Mouse (Mus musculus): ENCODE measurements around the gene Sgpp1. TPM values are rescaled to one million over a fixed set of nuclear protein-coding genes. Genes with fewer than 3 reads are reported as not detected.

Gene Sgpp1
- polyA plus RNA-seq, 1 experiment from 2014 or later: 24.1 TPM

- peak; percentile 2; the same call in 1 of the 2 replicates for ATAC-seq
- TF ChIP-seq CTCF (IDR thresholded peaks at IDR 0.05; ENCODE audit: low read depth): no peak
Measured at GRCm38 (mm10) chr12:75734891-75735245, 661 bp downstream of the Sgpp1 start.

GRCm38 (mm10) chr12:75734167-75734566 lies 1.4 kb downstream of the Sgpp1 start:
- WGBS: 12% methylated on average over 10 of the region's 10 CpGs
- Histone ChIP-seq H3K27me3 (replicated peaks; ENCODE audit: control insufficient read depth, insufficient read depth, low read length) (no peaks in the 10 kb centered on the region), H3K36me3 (ENCODE audit: control insufficient read depth, insufficient read depth) (no peaks in the 10 kb centered on the region), H3K4me1 (replicated peaks; ENCODE audit: control insufficient read depth, insufficient read depth, low read length) (peaks cover 12% of the 10 kb centered on the region; the same call in 1 of the 2 replicates), H3K4me2 (replicated peaks; ENCODE audit: low read depth) (peak overlapping the region; percentile 99), H3K9me3 (ENCODE audit: control insufficient read depth) (no peaks in the 10 kb centered on the region), H3K4me3 (ENCODE audit: low read depth, low read length) (peak overlapping the region; percentile 86), H3K9ac (ENCODE audit: low read depth, low read length) (peak overlapping the region; percentile 94; the same call in 1 of the 2 replicates), H3K27ac (ENCODE audit: low read depth, low read length) (no peak overlapping the region)
- no peak for TF ChIP-seq CTCF (IDR thresholded peaks at IDR 0.05; ENCODE audit: low read depth)
- ATAC-seq: no peak

More at GRCm38 (mm10) chr12:75734891-75735245, 661 bp downstream of the Sgpp1 start:
- H3K27ac ChIP-seq (ENCODE audit: low read depth, low read length): peak overlapping the region; percentile 82
- H3K9ac ChIP-seq (ENCODE audit: low read depth, low read length): peak overlapping the region; percentile 94
- H3K4me3 ChIP-seq (ENCODE audit: low read depth, low read length): peak overlapping the region; percentile 86
- peaks cover 12% of the 10 kb centered on the region; the same call in 1 of the 2 replicates for H3K4me1 ChIP-seq (replicated peaks; ENCODE audit: control insufficient read depth, insufficient read depth, low read length)
- peak overlapping the region; percentile 99 for H3K4me2 ChIP-seq (replicated peaks; ENCODE audit: low read depth)
- under 1% methylated on average over 17 of the region's 17 CpGs for WGBS
- no peaks in the 10 kb centered on the region for H3K36me3 ChIP-seq (ENCODE audit: control insufficient read depth, insufficient read depth)
- no peaks in the 10 kb centered on the region for H3K9me3 ChIP-seq (ENCODE audit: control insufficient read depth)
- H3K27me3 ChIP-seq (replicated peaks; ENCODE audit: control insufficient read depth, insufficient read depth, low read length): no peaks in the 10 kb centered on the region

- Histone ChIP-seq H3K9me3 (ENCODE audit: control insufficient read depth) (no peaks in the 10 kb centered on the region), H3K27ac (ENCODE audit: low read depth, low read length) (no peak overlapping the region), H3K4me1 (replicated peaks; ENCODE audit: control insufficient read depth, insufficient read depth, low read length) (peaks cover 12% of the 10 kb centered on the region; the same call in 1 of the 2 replicates), H3K4me3 (ENCODE audit: low read depth, low read length) (peak overlapping the region; percentile 86), H3K4me2 (replicated peaks; ENCODE audit: low read depth) (peak overlapping the region; percentile 99), H3K36me3 (ENCODE audit: control insufficient read depth, insufficient read depth) (0 out of 2 replicates have a peak, but pooled peaks cover 4% of the 10 kb centered on the region), H3K9ac (ENCODE audit: low read depth, low read length) (no peak overlapping the region), H3K27me3 (replicated peaks; ENCODE audit: control insufficient read depth, insufficient read depth, low read length) (no peaks in the 10 kb centered on the region)
- no peak for TF ChIP-seq CTCF (IDR thresholded peaks at IDR 0.05; ENCODE audit: low read depth)
- ATAC-seq: no peak
- WGBS: 26% methylated on average over 7 of the region's 7 CpGs
Measured at GRCm38 (mm10) chr12:75733331-75734070, 2.0 kb downstream of the Sgpp1 start.

- Histone ChIP-seq H3K36me3 (ENCODE audit: control insufficient read depth, insufficient read depth) (peaks cover 9% of the 10 kb centered on the region; the same call in 1 of the 2 replicates), H3K9ac (ENCODE audit: low read depth, low read length) (no peak overlapping the region), H3K9me3 (ENCODE audit: control insufficient read depth) (no peaks in the 10 kb centered on the region), H3K27me3 (replicated peaks; ENCODE audit: control insufficient read depth, insufficient read depth, low read length) (no peaks in the 10 kb centered on the region), H3K27ac (ENCODE audit: low read depth, low read length) (no peak overlapping the region), H3K4me2 (replicated peaks; ENCODE audit: low read depth) (peak overlapping the region; percentile 21; the same call in 1 of the 2 replicates), H3K4me1 (replicated peaks; ENCODE audit: control insufficient read depth, insufficient read depth, low read length) (peaks cover 12% of the 10 kb centered on the region; the same call in 1 of the 2 replicates), H3K4me3 (ENCODE audit: low read depth, low read length) (no peak overlapping the region)
- 0 out of 2 replicates have a peak, but pooled peaks have one; percentile 9 for TF ChIP-seq CTCF (IDR thresholded peaks at IDR 0.05; ENCODE audit: low read depth)
- WGBS: 65% methylated on average over 6 of the region's 6 CpGs
- ATAC-seq: no peak
Measured at GRCm38 (mm10) chr12:75731927-75732443, 3.5 kb downstream of the Sgpp1 start.

- Histone ChIP-seq H3K4me1 (replicated peaks; ENCODE audit: control insufficient read depth, insufficient read depth, low read length) (peaks cover 12% of the 10 kb centered on the region; the same call in 1 of the 2 replicates), H3K27me3 (replicated peaks; ENCODE audit: control insufficient read depth, insufficient read depth, low read length) (no peaks in the 10 kb centered on the region), H3K27ac (ENCODE audit: low read depth, low read length) (no peak overlapping the region), H3K36me3 (ENCODE audit: control insufficient read depth, insufficient read depth) (peaks cover 9% of the 10 kb centered on the region; the same call in 1 of the 2 replicates), H3K9me3 (ENCODE audit: control insufficient read depth) (no peaks in the 10 kb centered on the region), H3K9ac (ENCODE audit: low read depth, low read length) (no peak overlapping the region), H3K4me2 (replicated peaks; ENCODE audit: low read depth) (no peak overlapping the region), H3K4me3 (ENCODE audit: low read depth, low read length) (no peak overlapping the region)
- no peak for TF ChIP-seq CTCF (IDR thresholded peaks at IDR 0.05; ENCODE audit: low read depth)
- 86% methylated on average over 3 of the region's 3 CpGs for WGBS
- ATAC-seq: no peak
Measured at GRCm38 (mm10) chr12:75731508-75731907, 4.0 kb downstream of the Sgpp1 start.

- H3K9ac ChIP-seq (ENCODE audit: low read depth, low read length): no peak overlapping the region
- H3K27ac ChIP-seq (ENCODE audit: low read depth, low read length): no peak overlapping the region
- no peaks in the 10 kb centered on the region for H3K9me3 ChIP-seq (ENCODE audit: control insufficient read depth)
- TF ChIP-seq CTCF (IDR thresholded peaks at IDR 0.05; ENCODE audit: low read depth): no peak
- 80% methylated on average over 4 of the region's 4 CpGs for WGBS
- peaks cover 10% of the 10 kb centered on the region; the same call in 1 of the 2 replicates for H3K4me1 ChIP-seq (replicated peaks; ENCODE audit: control insufficient read depth, insufficient read depth, low read length)
- peaks cover 9% of the 10 kb centered on the region; the same call in 1 of the 2 replicates for H3K36me3 ChIP-seq (ENCODE audit: control insufficient read depth, insufficient read depth)
- no peak for ATAC-seq
- no peak overlapping the region for H3K4me3 ChIP-seq (ENCODE audit: low read depth, low read length)
- no peak overlapping the region for H3K4me2 ChIP-seq (replicated peaks; ENCODE audit: low read depth)
- H3K27me3 ChIP-seq (replicated peaks; ENCODE audit: control insufficient read depth, insufficient read depth, low read length): no peaks in the 10 kb centered on the region
Measured at GRCm38 (mm10) chr12:75730458-75730857, 5.1 kb downstream of the Sgpp1 start.

Measured in intestine, postnatal 0 days (tissue).